Mouse (Mus musculus): ENCODE results near the gene Scgb3a1.

Gene Scgb3a1

GRCm38 (mm10) chr11:49658791-49659469 lies 4.5 kb upstream of the Scgb3a1 start:
- peak; percentile 97 for DNase-seq

GRCm38 (mm10) chr11:49659470-49659799 lies 4.0 kb upstream of the Scgb3a1 start:
- no peak for DNase-seq

GRCm38 (mm10) chr11:49662292-49662780 lies 1.1 kb upstream of the Scgb3a1 start:
- no peak for DNase-seq

GRCm38 (mm10) chr11:49664262-49665140 lies 1.1 kb downstream of the Scgb3a1 start:
- peak; percentile 90 for DNase-seq

- DNase-seq = peak; percentile 73
These were observed 2.1 kb downstream of the Scgb3a1 start for GRCm38 (mm10) chr11:49665462-49665861.

- DNase-seq = no peak
These were observed 10.0 kb downstream of the Scgb3a1 start for GRCm38 (mm10) chr11:49673433-49673832.

GRCm38 (mm10) chr11:49684237-49684973 lies 21.0 kb downstream of the Scgb3a1 start:
- peak; percentile 87 for DNase-seq

GRCm38 (mm10) chr11:49695013-49695412 lies 31.6 kb downstream of the Scgb3a1 start:
- DNase-seq = no peak

- no peak for DNase-seq
These were observed 32.3 kb downstream of the Scgb3a1 start for GRCm38 (mm10) chr11:49695695-49696094.

GRCm38 (mm10) chr11:49696472-49696871 lies 33.1 kb downstream of the Scgb3a1 start:
- no peak for DNase-seq

- DNase-seq = no peak
These were observed 34.4 kb downstream of the Scgb3a1 start for GRCm38 (mm10) chr11:49697779-49698178.

- no peak for DNase-seq
These were observed 35.7 kb downstream of the Scgb3a1 start for GRCm38 (mm10) chr11:49699079-49699478.

- DNase-seq = no peak
These were observed 38.6 kb downstream of the Scgb3a1 start for GRCm38 (mm10) chr11:49702014-49702413.

GRCm38 (mm10) chr11:49704804-49705203 lies 41.4 kb downstream of the Scgb3a1 start:
- DNase-seq = no peak

GRCm38 (mm10) chr11:49707834-49708233 lies 44.4 kb downstream of the Scgb3a1 start:
- DNase-seq = peak; percentile 27

- DNase-seq = peak; percentile 34
These were observed 47.3 kb downstream of the Scgb3a1 start for GRCm38 (mm10) chr11:49710664-49711063.

- peak; percentile 96 for DNase-seq
These were observed 48.7 kb downstream of the Scgb3a1 start for GRCm38 (mm10) chr11:49711981-49712554.

GRCm38 (mm10) chr11:49712555-49713335 lies 49.3 kb downstream of the Scgb3a1 start, which contains the start of gene Cnot6:
Gene Cnot6 (minus strand): TSS chr11:49712723.
- peak; percentile 100 for DNase-seq

GRCm38 (mm10) chr11:49713336-49714334 lies 50.2 kb downstream of the Scgb3a1 start:
- DNase-seq = peak; percentile 92
